Mouse (Mus musculus): ENCODE data around the gene Olfr202. TPM values are rescaled to one million over a fixed set of nuclear protein-coding genes. Genes with fewer than 3 reads are reported as not detected.
A peak's percentile ranks its signal among the peaks of the same experiment; 100 is the strongest.
"Not testable (repeated sequence)": the region's sequence is repeated elsewhere in the genome, so short reads cannot be mapped to it uniquely, and the experiment has no call there.

Olfr202 gene
- polyA plus RNA-seq, 2 experiments, result not detected

GRCm38 (mm10) chr16:59283476-59283875, 3.1 kb downstream of the Olfr202 start:
- Histone ChIP-seq H3K36me3 (replicated peaks; ENCODE audit: control insufficient read depth, insufficient read depth, low read depth) (no peaks in the 10 kb centered on the region), H3K27me3 (ENCODE audit: control insufficient read depth, insufficient read depth, low read length) (no peaks in the 10 kb centered on the region), H3K4me1 (replicated peaks; ENCODE audit: control insufficient read depth in 2 of 2, insufficient read depth in 2 of 2, low read length in 1 of 2) (no peaks in the 10 kb centered on the region), H3K27ac (no peak overlapping the region), H3K9ac (replicated peaks) (no peak overlapping the region), H3K4me3 (ENCODE audit: insufficient read depth in 1 of 2, low read depth in 2 of 2, low read length in 2 of 2) (no peak overlapping the region), H3K9me3 (ENCODE audit: control insufficient read depth, low read length) (no peaks in the 10 kb centered on the region), H3K4me2 (ENCODE audit: low read depth) (no peak overlapping the region)
- TF ChIP-seq EP300 (IDR thresholded peaks at IDR 0.05; ENCODE audit: low read depth) (no peak), CTCF (IDR thresholded peaks at IDR 0.05; ENCODE audit: low read depth) (no peak)
- no peak for ATAC-seq (ENCODE audit: insufficient read depth)
- 52% methylated on average over 1 of the region's 1 CpGs for WGBS (ENCODE audit: insufficient replicate concordance)
- no peak for DNase-seq (ENCODE audit: low read depth in 3 of 3, low spot score in 3 of 3)

- 38% methylated on average over 3 of the region's 3 CpGs for WGBS (ENCODE audit: insufficient replicate concordance)
- ATAC-seq (ENCODE audit: insufficient read depth), result peak; percentile 94
Measured at GRCm38 (mm10) chr16:59280542-59280941, 6.1 kb downstream of the Olfr202 start.

GRCm38 (mm10) chr16:59272532-59272931, 14.1 kb downstream of the Olfr202 start, which contains the start of gene Olfr201:
TSS of gene Olfr201 (minus strand) at chr16:59272632.
- H3K27me3 ChIP-seq (ENCODE audit: control insufficient read depth, insufficient read depth, low read length); H3K4me1 ChIP-seq (replicated peaks; ENCODE audit: control insufficient read depth in 2 of 2, insufficient read depth in 2 of 2, low read length in 1 of 2); DNase-seq (ENCODE audit: low read depth in 3 of 3, low spot score in 3 of 3); H3K4me2 ChIP-seq (ENCODE audit: low read depth); H3K9me3 ChIP-seq (ENCODE audit: control insufficient read depth, low read length); ATAC-seq (ENCODE audit: insufficient read depth); H3K4me3 ChIP-seq (ENCODE audit: insufficient read depth in 1 of 2, low read depth in 2 of 2, low read length in 2 of 2); H3K27ac ChIP-seq; H3K9ac ChIP-seq (replicated peaks); H3K36me3 ChIP-seq (replicated peaks; ENCODE audit: control insufficient read depth, insufficient read depth, low read depth): not testable (repeated sequence)
- 60% methylated on average over 4 of the region's 4 CpGs for WGBS (ENCODE audit: insufficient replicate concordance)

More at GRCm38 (mm10) chr16:59280542-59280941, 6.1 kb downstream of the Olfr202 start:
- H3K9me3 ChIP-seq (ENCODE audit: control insufficient read depth, low read length), result no peaks in the 10 kb centered on the region
- H3K9ac ChIP-seq (replicated peaks), result no peak overlapping the region
- H3K4me2 ChIP-seq (ENCODE audit: low read depth), result no peak overlapping the region
- H3K27ac ChIP-seq, result no peak overlapping the region
- peak; percentile 16 to 34 (median 22) for DNase-seq (ENCODE audit: low read depth in 3 of 3, low spot score in 3 of 3)
- no peak overlapping the region for H3K4me3 ChIP-seq (ENCODE audit: insufficient read depth in 1 of 2, low read depth in 2 of 2, low read length in 2 of 2)
- TF ChIP-seq CTCF (IDR thresholded peaks at IDR 0.05; ENCODE audit: low read depth), result no peak
- no peak for TF ChIP-seq EP300 (IDR thresholded peaks at IDR 0.05; ENCODE audit: low read depth)
- no peaks in the 10 kb centered on the region for H3K27me3 ChIP-seq (ENCODE audit: control insufficient read depth, insufficient read depth, low read length)
- H3K36me3 ChIP-seq (replicated peaks; ENCODE audit: control insufficient read depth, insufficient read depth, low read depth), result no peaks in the 10 kb centered on the region
- no peaks in the 10 kb centered on the region for H3K4me1 ChIP-seq (replicated peaks; ENCODE audit: control insufficient read depth in 2 of 2, insufficient read depth in 2 of 2, low read length in 1 of 2)

- H3K4me2 ChIP-seq (ENCODE audit: low read depth); H3K4me3 ChIP-seq (ENCODE audit: insufficient read depth in 1 of 2, low read depth in 2 of 2, low read length in 2 of 2); H3K27ac ChIP-seq; H3K9me3 ChIP-seq (ENCODE audit: control insufficient read depth, low read length); H3K9ac ChIP-seq (replicated peaks); H3K36me3 ChIP-seq (replicated peaks; ENCODE audit: control insufficient read depth, insufficient read depth, low read depth); ATAC-seq (ENCODE audit: insufficient read depth); H3K27me3 ChIP-seq (ENCODE audit: control insufficient read depth, insufficient read depth, low read length); H3K4me1 ChIP-seq (replicated peaks; ENCODE audit: control insufficient read depth in 2 of 2, insufficient read depth in 2 of 2, low read length in 1 of 2); DNase-seq (ENCODE audit: low read depth in 3 of 3, low spot score in 3 of 3): not testable (repeated sequence)
- whole genome bisulfite sequencing (ENCODE audit: insufficient replicate concordance), result 34% methylated on average over 4 of the region's 4 CpGs
Measured at GRCm38 (mm10) chr16:59269097-59269496, 17.5 kb downstream of the Olfr202 start.

GRCm38 (mm10) chr16:59249684-59250083, 36.9 kb downstream of the Olfr202 start:
- no peaks in the 10 kb centered on the region for H3K4me1 ChIP-seq (replicated peaks; ENCODE audit: control insufficient read depth in 2 of 2, insufficient read depth in 2 of 2, low read length in 1 of 2)
- H3K9me3 ChIP-seq (ENCODE audit: control insufficient read depth, low read length), result no peaks in the 10 kb centered on the region
- no peak overlapping the region for H3K27ac ChIP-seq
- no peak for DNase-seq (ENCODE audit: low read depth in 3 of 3, low spot score in 3 of 3)
- no peak overlapping the region for H3K4me3 ChIP-seq (ENCODE audit: insufficient read depth in 1 of 2, low read depth in 2 of 2, low read length in 2 of 2)
- no peaks in the 10 kb centered on the region for H3K36me3 ChIP-seq (replicated peaks; ENCODE audit: control insufficient read depth, insufficient read depth, low read depth)
- H3K27me3 ChIP-seq (ENCODE audit: control insufficient read depth, insufficient read depth, low read length), result no peaks in the 10 kb centered on the region
- H3K4me2 ChIP-seq (ENCODE audit: low read depth), result no peak overlapping the region
- WGBS (ENCODE audit: insufficient replicate concordance), result 60% methylated on average over 17 of the region's 17 CpGs
- H3K9ac ChIP-seq (replicated peaks), result no peak overlapping the region
- no peak for ATAC-seq (ENCODE audit: insufficient read depth)
- TF ChIP-seq CTCF (IDR thresholded peaks at IDR 0.05; ENCODE audit: low read depth) (no peak), EP300 (IDR thresholded peaks at IDR 0.05; ENCODE audit: low read depth) (no peak)

Other genes with a start within 250 kb of the Olfr202 start
- not detected in 2 replicates for gene Olfr187, start 247.0 kb downstream of the Olfr202 start, polyA plus RNA-seq (2012; rRNA removed)
- gene Olfr187, start 247.0 kb downstream of the Olfr202 start, polyA plus RNA-seq (2014; fragmentation: Nextera tagmentation; extraction: Ambion mirVana), result not detected in 2 replicates
- gene Olfr190, start 208.8 kb downstream of the Olfr202 start, polyA plus RNA-seq (2012; rRNA removed), result not detected in 2 replicates
- gene Olfr190, start 208.8 kb downstream of the Olfr202 start, polyA plus RNA-seq (2014; fragmentation: Nextera tagmentation; extraction: Ambion mirVana), result not detected in 2 replicates
- not detected in 2 replicates for gene Olfr191, start 197.0 kb downstream of the Olfr202 start, polyA plus RNA-seq (2012; rRNA removed)
- not detected in 2 replicates for gene Olfr191, start 197.0 kb downstream of the Olfr202 start, polyA plus RNA-seq (2014; fragmentation: Nextera tagmentation; extraction: Ambion mirVana)
- gene Olfr193, start 174.9 kb downstream of the Olfr202 start, polyA plus RNA-seq (2012; rRNA removed), result not detected in 2 replicates
- not detected in 2 replicates for gene Olfr193, start 174.9 kb downstream of the Olfr202 start, polyA plus RNA-seq (2014; fragmentation: Nextera tagmentation; extraction: Ambion mirVana)
- not detected in 2 replicates for gene Olfr194, start 165.7 kb downstream of the Olfr202 start, polyA plus RNA-seq (2012; rRNA removed)
- gene Olfr194, start 165.7 kb downstream of the Olfr202 start, polyA plus RNA-seq (2014; fragmentation: Nextera tagmentation; extraction: Ambion mirVana), result not detected in 2 replicates
- not detected in 2 replicates for gene Olfr195, start 139.7 kb downstream of the Olfr202 start, polyA plus RNA-seq (2012; rRNA removed)
- gene Olfr195, start 139.7 kb downstream of the Olfr202 start, polyA plus RNA-seq (2014; fragmentation: Nextera tagmentation; extraction: Ambion mirVana), result not detected in 2 replicates
- gene Olfr196, start 116.3 kb downstream of the Olfr202 start, polyA plus RNA-seq (2012; rRNA removed), result not detected in 2 replicates
- not detected in 2 replicates for gene Olfr196, start 116.3 kb downstream of the Olfr202 start, polyA plus RNA-seq (2014; fragmentation: Nextera tagmentation; extraction: Ambion mirVana)
- gene Olfr198, start 83.3 kb downstream of the Olfr202 start, polyA plus RNA-seq (2012; rRNA removed), result not detected in 2 replicates
- not detected in 2 replicates for gene Olfr198, start 83.3 kb downstream of the Olfr202 start, polyA plus RNA-seq (2014; fragmentation: Nextera tagmentation; extraction: Ambion mirVana)
- gene Olfr199, start 67.0 kb downstream of the Olfr202 start, polyA plus RNA-seq (2012; rRNA removed), result not detected in 2 replicates
- not detected in 2 replicates for gene Olfr199, start 67.0 kb downstream of the Olfr202 start, polyA plus RNA-seq (2014; fragmentation: Nextera tagmentation; extraction: Ambion mirVana)
- gene Olfr201, start 14.2 kb downstream of the Olfr202 start, polyA plus RNA-seq (2012; rRNA removed), result 0.13 and 0.21 TPM in 2 replicates
- gene Olfr201, start 14.2 kb downstream of the Olfr202 start, polyA plus RNA-seq (2014; fragmentation: Nextera tagmentation; extraction: Ambion mirVana), result 0.08 and 0.15 TPM in 2 replicates
- not detected in 2 replicates for gene Olfr203, start 12.1 kb upstream of the Olfr202 start, polyA plus RNA-seq (2012; rRNA removed)
- gene Olfr203, start 12.1 kb upstream of the Olfr202 start, polyA plus RNA-seq (2014; fragmentation: Nextera tagmentation; extraction: Ambion mirVana), result not detected in 2 replicates
- not detected in 2 replicates for gene Olfr204, start 31.5 kb upstream of the Olfr202 start, polyA plus RNA-seq (2012; rRNA removed)
- gene Olfr204, start 31.5 kb upstream of the Olfr202 start, polyA plus RNA-seq (2014; fragmentation: Nextera tagmentation; extraction: Ambion mirVana), result not detected in 2 replicates
- gene Olfr205, start 44.3 kb upstream of the Olfr202 start, polyA plus RNA-seq (2012; rRNA removed), result not detected in 2 replicates
- not detected in 2 replicates for gene Olfr205, start 44.3 kb upstream of the Olfr202 start, polyA plus RNA-seq (2014; fragmentation: Nextera tagmentation; extraction: Ambion mirVana)
- gene Olfr206, start 62.5 kb upstream of the Olfr202 start, polyA plus RNA-seq (2012; rRNA removed), result not detected in 2 replicates
- not detected in 2 replicates for gene Olfr206, start 62.5 kb upstream of the Olfr202 start, polyA plus RNA-seq (2014; fragmentation: Nextera tagmentation; extraction: Ambion mirVana)
- gene Olfr209, start 77.2 kb upstream of the Olfr202 start, polyA plus RNA-seq (2012; rRNA removed), result not detected in 2 replicates
- gene Olfr209, start 77.2 kb upstream of the Olfr202 start, polyA plus RNA-seq (2014; fragmentation: Nextera tagmentation; extraction: Ambion mirVana), result not detected in 2 replicates
- gene Gabrr3, start 120.5 kb upstream of the Olfr202 start, polyA plus RNA-seq (2012; rRNA removed), result not detected in 2 replicates
- not detected in 2 replicates for gene Gabrr3, start 120.5 kb upstream of the Olfr202 start, polyA plus RNA-seq (2014; fragmentation: Nextera tagmentation; extraction: Ambion mirVana)
- 3.9 and 7.6 TPM in 2 replicates for gene Riox2, start 185.0 kb upstream of the Olfr202 start, polyA plus RNA-seq (2012; rRNA removed)
- gene Riox2, start 185.0 kb upstream of the Olfr202 start, polyA plus RNA-seq (2014; fragmentation: Nextera tagmentation; extraction: Ambion mirVana), result 15.3 and 15.8 TPM in 2 replicates